Mouse (Mus musculus) c-Kit-positive CD71-positive TER-119-positive erythroid progenitor cells, embryonic 14.5 days (primary cell): ENCODE results near the gene Slc8b1.

ENCODE experiments used
- DNase-seq: peaks from one replicate; pipeline ENCODE4 v3.0.0-alpha.2; 2013; ENCODE audit warnings: low spot score

The Slc8b1 gene

DNA sequence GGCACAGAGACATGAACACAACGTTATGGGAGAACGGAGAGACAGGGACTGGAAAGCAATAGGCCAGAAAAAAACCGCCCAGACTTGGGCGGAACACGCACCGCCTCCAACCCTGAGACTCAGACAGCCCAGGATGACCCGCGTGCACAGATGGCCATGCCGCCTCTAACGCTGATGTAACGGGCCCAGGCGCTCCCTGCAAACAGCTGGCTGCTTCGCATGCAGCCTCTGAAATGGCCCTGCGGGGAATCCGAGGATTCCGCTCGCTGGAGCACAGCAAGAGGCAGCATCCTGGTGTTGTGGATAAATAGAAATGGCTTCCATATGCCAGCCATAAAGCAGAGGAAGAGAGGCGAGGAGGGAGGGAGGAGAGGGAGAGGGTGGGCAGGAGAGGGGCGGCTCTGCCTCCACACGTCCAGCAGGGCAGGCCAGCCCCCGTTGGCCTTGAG is 56.3 kb downstream of the Slc8b1 start:
- no peak for DNase-seq

GRCm38 (mm10) chr5:120567761-120568211 is 56.8 kb downstream of the Slc8b1 start:
- DNase-seq, result no peak

DNA sequence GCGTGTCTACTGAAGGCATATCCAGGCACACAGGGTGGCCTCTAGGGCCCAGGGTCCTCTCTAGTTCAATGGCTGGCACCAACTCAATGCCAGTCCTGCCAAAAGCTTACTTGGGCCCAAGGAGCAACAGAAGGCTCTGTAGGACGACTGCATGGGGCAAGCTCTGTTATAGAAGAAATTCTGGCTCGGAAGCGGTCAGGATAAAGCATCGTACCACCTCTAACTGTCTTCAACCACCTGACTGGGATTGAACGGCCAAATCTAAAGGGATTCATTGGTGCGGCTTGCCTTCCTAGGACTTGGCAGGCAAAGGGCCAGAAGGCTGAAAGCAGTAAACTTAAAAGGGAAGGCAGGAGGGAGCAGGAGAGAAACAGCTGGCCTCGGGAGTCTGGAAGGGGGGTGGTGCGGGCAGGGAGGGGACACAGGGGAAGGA is 57.4 kb downstream of the Slc8b1 start:
- DNase-seq, result no peak

GRCm38 (mm10) chr5:120568964-120569363 is 58.0 kb downstream of the Slc8b1 start:
- no peak for DNase-seq

DNA sequence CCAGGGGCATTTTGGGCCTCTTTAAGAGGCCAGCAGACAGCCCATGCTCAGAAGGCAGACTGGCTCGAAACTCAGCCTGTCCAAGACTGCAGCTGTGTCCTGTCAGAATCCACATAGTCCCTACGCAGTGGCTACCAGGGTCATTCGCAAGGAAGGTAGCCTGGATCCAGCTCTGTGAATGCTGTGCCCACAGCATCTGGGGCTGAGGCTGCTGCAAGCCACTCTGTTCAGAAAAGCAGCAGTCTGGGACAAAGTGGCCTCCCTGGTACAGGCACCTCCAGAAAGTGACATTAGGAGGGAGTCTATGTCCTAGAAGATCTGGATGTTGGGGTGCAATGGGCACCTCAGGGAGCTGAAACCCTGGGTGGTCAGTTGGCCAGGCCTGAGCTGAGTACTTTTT is 58.8 kb downstream of the Slc8b1 start:
- DNase-seq, result no peak

- no peak for DNase-seq
Observed at GRCm38 (mm10) chr5:120570289-120570897, 59.4 kb downstream of the Slc8b1 start.

DNA sequence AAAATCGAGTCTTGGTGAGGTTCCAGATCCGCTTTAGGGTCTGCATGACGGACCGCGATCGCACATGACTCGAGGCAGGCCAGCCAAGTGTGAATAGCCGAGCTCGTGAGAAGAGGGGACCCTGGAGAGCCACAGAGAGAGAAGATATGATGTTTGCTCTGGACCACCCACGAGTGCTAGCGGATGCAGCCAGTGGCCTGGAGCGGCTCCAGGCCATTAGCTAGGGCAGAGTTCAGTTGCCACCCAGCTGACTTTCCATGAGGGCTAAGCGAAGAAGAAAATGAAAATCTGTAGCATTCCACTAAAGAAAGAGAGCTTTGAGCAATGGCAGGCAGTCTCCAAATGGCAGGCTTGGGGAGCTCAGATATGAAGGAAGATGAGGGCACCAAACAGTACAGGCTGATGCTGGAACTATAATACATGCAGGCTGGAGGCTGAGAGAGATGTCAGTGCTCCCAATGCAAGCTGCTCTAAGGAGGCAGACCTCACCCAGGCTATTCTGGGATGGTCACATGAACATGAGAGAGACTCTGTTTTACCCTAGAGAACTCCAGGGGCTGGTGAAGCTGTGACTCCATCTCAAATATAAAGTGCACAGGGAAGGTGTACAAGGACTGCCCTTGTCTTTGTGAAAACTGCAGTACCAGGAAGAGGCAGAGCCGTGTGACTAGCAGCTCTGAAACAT is 60.2 kb downstream of the Slc8b1 start:
- no peak for DNase-seq

DNA sequence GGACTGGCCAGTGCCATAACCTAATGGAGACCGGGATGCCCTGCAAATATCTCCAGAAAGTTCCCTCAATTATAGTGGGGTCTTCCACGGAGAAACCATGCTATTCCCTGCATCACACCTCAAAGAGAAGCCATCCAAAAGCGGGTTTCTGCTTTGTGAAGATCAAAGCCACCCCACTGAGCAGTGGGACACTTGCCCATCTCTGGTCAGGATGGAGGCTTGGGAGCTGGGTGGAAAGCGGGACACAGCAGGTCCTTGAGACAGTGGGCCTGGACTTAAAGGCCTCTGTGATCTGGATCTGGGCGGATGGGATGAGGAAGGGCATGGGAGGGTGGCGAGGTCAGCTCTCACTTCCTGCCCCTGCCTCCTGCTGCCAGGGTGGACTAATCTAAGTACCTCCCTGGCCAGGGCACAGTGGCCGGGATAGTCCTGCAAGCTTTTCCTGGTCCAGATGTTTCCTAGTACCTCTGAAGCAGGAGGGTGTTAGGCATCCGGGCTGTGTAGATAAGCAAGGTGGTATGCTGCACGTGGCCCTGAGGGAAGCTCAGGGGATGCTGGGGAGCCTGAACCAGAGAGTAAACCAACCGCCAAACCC is 63.6 kb downstream of the Slc8b1 start:
- DNase-seq, result no peak

DNA sequence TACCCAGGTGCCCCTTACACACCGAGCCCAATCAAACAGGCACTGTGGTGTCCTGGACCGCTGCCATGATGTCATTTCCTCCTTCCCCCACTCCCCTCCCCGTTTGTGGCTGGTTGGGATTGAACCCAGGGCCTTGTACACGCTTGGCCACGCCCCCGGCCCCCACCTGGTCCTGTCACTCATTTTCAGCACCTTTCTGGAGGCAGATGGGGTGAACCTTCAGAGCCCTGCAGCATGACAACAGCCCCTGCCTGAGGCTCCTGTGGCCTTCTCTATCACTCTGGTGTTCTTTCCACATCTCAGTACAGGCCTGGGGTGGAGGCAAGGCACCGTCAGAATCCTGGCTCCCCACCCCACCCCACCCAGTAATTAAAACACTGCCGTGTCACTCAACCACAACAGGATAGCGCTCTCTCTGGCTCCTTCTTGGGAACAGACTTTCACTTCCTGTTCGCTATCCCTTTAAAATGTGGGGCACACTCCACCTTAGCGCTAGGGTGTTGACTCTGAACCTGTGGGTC is 65.9 kb downstream of the Slc8b1 start:
- DNase-seq, result no peak

DNA sequence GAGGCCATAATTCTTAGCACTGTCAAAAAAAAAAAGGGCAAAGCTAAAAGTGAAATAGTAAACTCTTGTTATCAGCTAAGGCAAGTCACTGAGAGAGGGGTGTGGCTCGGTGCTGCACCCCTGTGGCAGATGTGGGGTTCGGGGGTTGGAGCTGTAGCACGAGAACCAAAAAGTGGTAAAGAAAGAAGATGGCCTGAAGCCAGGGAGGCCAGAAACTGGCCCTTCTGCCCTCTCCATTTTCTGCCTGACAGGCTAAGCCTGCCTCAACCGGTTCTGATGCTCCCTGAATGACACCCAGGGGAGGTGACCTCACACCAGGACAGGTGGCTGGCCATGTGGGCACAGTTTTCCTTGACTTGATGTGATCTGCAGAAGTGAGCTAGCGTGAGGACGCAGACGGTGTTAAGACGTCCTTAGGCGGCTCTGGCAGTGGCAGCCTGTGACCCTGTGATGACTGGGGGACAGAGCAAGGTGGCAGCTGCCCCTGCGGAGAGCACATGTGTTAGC is 67.0 kb downstream of the Slc8b1 start:
- DNase-seq, result peak; percentile 77

DNA sequence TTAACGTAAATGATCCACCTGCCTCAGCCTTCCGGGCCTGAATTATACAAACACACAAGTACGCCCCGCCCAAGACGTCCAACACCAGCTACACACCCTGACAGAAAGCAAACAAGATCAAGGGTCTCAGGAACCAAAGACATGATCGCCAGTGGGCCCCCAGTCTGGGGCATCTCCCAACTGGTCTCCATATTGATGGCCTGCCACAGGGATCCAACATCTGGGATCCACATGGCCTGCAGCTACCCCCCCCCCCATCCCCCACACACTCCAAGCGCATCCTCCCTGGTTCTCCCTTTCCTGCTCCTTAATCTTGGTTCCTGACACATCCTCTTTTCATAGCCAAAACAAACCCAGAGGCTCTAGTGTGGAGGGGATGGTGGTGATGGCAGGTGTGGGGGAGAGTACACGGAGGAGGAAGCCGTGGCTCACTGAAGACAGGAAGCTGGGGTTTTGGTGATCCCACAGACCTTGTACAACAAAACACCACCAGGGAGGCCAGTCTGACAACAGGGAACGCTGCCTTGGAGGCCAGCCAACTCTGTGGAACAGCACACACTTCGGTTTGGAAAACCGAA is 67.6 kb downstream of the Slc8b1 start:
- no peak for DNase-seq

GRCm38 (mm10) chr5:120579211-120579897 is 68.4 kb downstream of the Slc8b1 start:
- DNase-seq, result no peak

DNA sequence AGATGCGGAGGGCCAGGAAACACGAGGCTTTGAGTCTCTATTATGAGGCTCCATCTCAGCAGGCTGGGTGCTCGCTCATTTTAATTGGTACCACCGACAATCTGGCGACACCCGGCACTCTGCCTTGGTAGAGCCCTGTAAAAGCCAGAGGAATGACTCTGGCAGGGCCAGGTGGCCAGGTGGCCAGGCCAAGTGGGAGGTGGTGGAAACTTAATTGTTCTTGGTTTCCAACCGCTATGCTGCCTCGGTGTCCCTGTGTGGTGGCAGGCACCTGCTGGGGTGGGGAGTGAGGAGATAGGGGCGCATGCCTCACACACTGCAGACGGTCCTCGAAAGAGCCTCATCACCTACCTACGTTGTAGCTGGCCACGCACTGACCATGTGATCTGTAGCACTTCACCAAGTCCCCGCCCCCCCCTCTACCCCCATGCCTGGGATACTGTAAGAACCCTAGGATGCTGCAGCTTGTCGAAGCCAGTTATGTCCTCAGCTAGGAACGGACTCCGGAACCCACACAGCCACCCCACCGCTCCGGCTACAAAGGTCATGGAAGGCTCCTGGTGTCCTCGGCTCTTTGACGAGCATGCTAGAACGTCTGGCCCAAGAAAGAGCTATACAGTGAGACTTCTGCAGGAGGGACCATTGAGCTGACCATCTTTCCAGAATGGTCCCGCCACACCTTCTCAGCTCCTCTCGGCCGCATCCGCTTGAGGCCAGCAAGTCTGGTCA is 69.1 kb downstream of the Slc8b1 start:
- no peak for DNase-seq

DNA sequence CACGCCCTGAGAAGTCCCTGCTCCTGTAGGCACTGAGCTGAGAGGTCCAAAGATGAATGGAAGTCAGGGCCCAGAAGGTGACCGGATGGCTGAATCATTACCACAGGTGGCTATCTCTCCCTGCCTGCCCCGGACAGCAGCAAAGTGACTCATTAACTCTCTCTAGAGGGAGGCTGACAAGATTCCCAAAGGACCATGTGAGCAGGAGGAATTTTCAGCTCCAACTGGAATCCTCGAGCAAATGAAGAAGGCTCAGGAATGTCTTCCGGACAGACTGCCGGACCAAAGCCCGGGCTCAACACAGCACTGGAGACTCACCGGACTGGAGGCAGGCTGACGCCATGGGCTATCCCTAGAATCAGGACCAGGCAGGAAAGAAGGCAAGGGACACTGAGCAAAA is 71.0 kb downstream of the Slc8b1 start:
- no peak for DNase-seq

- no peak for DNase-seq
Observed at GRCm38 (mm10) chr5:120583511-120583910, 72.5 kb downstream of the Slc8b1 start.
